Mouse (Mus musculus): ENCODE data around the gene Dusp19. TPM values are rescaled to one million over a fixed set of nuclear protein-coding genes. Genes with fewer than 3 reads are reported as not detected.
A peak's percentile ranks its signal among the peaks of the same experiment; 100 is the strongest.

Gene Dusp19
- total RNA-seq, 2 experiments from 2014 or later: 9.0 to 13.3 TPM

DNA sequence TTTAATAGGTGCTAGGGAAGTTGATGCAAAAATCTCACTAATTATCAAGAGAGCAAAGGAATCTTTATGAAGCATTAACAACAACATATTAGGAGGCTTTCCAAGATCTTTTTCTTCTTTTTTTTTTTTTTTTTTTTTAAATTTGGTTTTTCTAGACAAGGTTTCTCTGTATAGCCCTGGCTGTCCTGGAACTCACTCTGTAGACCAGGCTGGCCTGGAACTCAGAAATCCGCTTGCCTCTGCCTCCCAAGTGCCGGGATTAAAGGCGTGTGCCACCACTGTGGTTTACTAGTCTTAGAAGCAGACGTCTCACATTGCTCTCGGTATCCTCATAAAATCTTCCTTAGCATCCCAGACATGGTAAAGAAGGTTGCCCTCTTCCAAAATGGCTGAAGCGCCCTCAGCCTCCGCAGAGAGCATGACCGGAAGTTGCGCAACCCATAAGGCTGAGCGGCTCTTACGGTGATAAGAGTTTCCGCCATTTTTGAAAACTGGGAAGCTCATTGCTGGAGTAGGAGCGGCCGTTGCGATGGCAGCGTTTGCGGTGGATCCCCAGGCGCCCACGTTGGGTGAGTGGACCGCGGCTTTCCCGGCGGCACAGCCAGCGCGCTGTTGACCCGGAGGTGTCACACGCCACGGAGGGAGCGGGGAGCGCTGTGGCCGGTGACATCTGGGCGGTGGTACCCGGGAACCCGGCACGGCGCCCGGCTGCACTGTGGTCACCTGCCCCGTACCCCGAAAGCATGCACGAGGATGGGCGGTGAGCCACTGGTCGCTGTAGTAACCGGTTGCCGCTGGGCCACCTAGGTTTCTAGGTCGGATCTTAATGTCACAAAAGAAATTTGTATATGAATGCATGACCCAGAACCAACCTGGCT, 21.8 kb downstream of the Dusp19 start:
- peak; percentile 96 for DNase-seq

DNA sequence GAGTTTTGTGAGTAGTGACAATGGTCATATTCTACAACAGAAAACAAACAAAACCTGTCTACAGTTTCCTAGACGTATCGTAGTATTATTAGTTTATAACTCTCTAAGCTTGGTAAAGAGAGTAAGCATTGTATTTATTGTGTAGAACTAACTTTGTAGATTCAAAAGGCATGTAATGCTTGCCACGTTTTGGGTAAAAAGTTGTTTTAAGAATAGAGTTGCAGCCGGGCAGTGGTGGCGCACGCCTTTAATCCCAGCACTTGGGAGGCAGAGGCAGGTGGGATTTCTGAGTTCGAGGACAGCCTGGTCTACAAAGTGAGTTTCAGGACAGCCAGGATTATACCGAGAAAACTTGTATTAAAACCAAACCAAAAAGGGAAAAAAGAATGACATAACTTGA, 22.6 kb downstream of the Dusp19 start:
- DNase-seq: no peak

- no peak for DNase-seq
These were observed 23.0 kb downstream of the Dusp19 start for GRCm38 (mm10) chr2:80639864-80640263.

GRCm38 (mm10) chr2:80661414-80661813, 44.6 kb downstream of the Dusp19 start:
- no peak for DNase-seq

DNA sequence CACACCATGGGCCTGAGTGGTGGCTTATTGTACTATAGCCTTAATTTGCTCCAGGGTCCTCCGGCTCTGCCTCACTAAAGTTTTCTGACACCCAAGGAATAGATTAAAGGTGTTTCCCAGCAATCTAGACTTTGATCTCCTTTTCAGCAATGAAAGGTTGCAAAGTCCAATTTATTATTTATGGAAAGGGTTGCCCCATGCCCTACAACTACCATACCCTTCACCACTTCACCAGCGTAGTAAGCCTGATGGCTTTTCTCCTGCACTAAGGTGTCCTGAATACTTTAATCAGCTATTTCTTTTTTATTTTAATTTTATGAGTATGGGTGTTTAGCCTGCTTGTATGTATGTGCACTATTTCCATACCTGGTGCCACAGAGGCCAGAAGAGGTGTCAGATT, 45.8 kb downstream of the Dusp19 start:
- no peak for DNase-seq

- DNase-seq: no peak
These were observed 50.6 kb downstream of the Dusp19 start for GRCm38 (mm10) chr2:80667396-80667964.

DNA sequence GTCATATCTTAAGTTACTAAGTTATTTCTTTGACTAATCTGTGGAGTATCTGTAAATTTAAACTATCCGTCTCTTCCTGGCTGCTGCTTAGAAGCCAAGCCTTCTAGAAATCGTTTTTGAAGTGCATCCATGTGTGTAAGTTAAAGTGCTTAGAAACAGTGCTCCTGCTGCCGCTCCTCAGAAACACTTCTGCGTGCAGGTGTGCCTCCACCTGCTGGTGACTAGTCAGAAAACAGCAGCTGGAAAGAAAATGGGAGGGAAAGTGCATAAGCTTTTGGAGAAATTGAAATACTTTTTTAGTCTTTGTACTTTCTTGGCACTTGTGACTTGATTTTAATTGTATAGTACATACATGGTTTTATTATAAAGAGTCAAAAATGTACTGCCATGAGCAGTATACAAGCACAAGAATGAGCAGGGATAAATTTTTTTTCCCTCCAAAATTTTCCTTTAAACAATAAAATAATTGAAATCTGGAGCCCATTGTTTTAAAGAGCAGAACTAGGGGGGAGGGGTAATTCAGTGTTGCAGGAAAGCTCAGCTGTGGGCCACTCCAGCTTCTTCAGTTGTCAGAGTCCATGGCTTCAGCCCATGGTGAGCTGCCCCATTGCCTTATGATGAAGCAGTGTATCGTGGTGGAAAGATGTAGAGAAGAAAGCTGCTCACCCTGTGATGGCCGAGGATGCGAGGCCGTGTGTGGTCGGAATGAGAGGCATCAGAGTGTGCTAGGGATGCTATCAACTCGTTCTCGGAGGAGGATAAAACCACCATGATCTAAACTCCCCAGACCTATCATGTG, 53.2 kb downstream of the Dusp19 start:
- DNase-seq: peak; percentile 10

DNA sequence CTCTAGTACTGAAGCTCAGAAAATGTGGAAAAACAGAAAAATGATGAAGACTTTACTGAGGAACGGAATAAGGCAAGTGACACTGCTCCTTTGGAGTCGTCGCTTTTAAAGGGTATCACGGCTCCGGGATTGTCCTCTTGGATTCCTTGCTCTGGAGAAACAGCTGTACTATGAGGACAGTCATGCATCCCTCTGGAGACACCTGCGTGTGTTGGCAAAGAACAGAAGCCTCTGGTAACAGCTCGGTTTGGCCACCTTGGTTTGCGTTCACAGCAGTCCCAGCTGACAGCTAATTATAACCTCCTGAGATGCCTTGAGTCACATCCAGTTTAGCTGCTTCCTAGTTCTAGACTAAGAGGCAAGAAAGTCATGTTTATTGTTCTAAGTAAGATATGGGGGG, 62.0 kb downstream of the Dusp19 start:
- no peak for DNase-seq

Small RNAs within 50 kb of the gene (microRNA-seq; reads per million reads assigned to microRNA genes)
- not detected for gene Mir684-1

Other genes with a start within 250 kb of the Dusp19 start
- 10 to 100 TPM; 56.8 to 63.0 TPM for gene Frzb, start 169.4 kb upstream of the Dusp19 start, total RNA-seq (2021)
- 100 to 1,000 TPM; 111 to 115 TPM for gene Nckap1, start 35.7 kb upstream of the Dusp19 start, total RNA-seq (2021)
- gene Nup35, start 191 bp downstream of the Dusp19 start, total RNA-seq (2021): 10 to 100 TPM; 14.6 to 18.6 TPM